Mouse (Mus musculus) lung, adult 2 months (tissue): ENCODE results near the gene Vps39. TPM values are rescaled to one million over a fixed set of nuclear protein-coding genes. Genes with fewer than 3 reads are reported as not detected.

Experiments
- DNase-seq: peaks from one replicate; pipeline ENCODE4 v3.0.0; 2022
- H3K4me1 ChIP-seq: fragments of 200-500 bp; 2 replicates; pipeline ENCODE4 v1.6.1; 2011; ENCODE audit warnings: low read length; ENCODE audit not compliant: control insufficient read depth, insufficient read depth
- H3K4me3 ChIP-seq: fragments of 200-500 bp; replicated peaks from 2 replicates; pipeline ENCODE3; 2011; ENCODE audit warnings: low read depth, mild to moderate bottlenecking, control low read depth, low read length; ENCODE audit errors: extremely low read depth
- CTCF ChIP-seq: fragments of 200-500 bp; IDR thresholded peaks from 2 replicates; pipeline ENCODE4 v1.5.1; 2011; ENCODE audit warnings: mild to moderate bottlenecking, low read length, control low read depth; ENCODE audit not compliant: insufficient read depth
- POLR2A ChIP-seq: fragments of 200-500 bp; IDR thresholded peaks from 2 replicates; pipeline ENCODE4 v1.6.1; 2011; ENCODE audit warnings: low read depth, mild to moderate bottlenecking, control low read depth, low read length, borderline replicate concordance; ENCODE audit errors: extremely low read depth
- WGBS: fragments of 180-500 bp; shearing (Covaris S2); methylation state at CpG from one replicate; pipeline ENCODE4 v1.1.7; 2018; 5-methylcytosine and 5-hydroxymethylcytosine counted together
- polyA plus RNA-seq: library from polyadenylated mRNA; depleted of rRNA; stranded (reverse); fragments of >200 nt; gene quantifications from 2 replicates; pipeline ENCODE4 v1.2.3, GENCODE M21; 2012

Vps39 gene
- polyA plus RNA-seq, 1 experiment = 27.0 TPM

DNA sequence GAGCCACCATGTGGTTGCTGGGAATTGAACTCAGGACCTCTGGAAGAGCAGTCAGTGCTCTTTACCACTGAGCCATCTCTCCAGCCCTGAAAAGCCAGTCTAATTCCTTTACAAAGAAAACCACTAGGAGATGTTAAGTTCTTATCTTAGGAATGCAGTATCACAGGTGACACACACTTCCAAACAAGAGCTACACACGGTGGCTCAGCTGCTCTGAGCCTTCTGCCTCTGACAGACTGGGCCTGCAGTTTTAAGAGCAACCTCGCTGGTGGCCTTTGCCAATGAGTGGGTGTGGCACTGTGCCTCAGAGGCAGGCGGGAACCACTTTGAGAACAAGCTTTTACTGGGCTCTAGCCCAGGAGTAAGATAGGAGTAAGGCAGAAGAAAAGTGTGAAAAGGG, 48.8 kb downstream of the Vps39 start:
- WGBS = 15% methylated on average over 3 of the region's 3 CpGs
- DNase-seq = no peak
- no peak for TF ChIP-seq POLR2A
- no peak for TF ChIP-seq CTCF
- Histone ChIP-seq H3K4me3 (no peak overlapping the region), H3K4me1 (no peaks in the 10 kb centered on the region)

DNA sequence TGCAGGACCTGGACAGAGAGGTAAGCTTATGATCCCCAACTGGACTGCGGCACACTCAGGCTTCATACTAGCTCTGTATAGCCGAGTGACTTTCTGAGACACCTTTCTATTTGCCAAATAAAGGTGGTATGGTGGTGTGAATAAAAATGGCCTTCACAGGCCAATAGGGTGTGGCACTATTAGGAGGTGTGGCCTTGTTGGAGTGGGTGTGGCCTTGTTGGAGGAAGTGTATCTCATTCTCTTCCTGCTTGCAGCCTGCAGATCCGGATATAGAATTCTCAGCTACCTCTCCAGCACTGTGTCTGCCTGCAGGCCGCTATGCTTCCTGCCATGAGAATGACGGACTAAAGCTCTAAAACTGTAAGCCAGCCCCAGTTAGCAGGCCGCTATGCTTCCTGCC, 51.9 kb downstream of the Vps39 start:
- no peak overlapping the region for H3K4me3 ChIP-seq
- TF ChIP-seq CTCF = no peak
- TF ChIP-seq POLR2A = no peak
- no peak for DNase-seq
- H3K4me1 ChIP-seq = no peaks in the 10 kb centered on the region
- WGBS = 90% methylated on average over 6 of the region's 6 CpGs

DNA sequence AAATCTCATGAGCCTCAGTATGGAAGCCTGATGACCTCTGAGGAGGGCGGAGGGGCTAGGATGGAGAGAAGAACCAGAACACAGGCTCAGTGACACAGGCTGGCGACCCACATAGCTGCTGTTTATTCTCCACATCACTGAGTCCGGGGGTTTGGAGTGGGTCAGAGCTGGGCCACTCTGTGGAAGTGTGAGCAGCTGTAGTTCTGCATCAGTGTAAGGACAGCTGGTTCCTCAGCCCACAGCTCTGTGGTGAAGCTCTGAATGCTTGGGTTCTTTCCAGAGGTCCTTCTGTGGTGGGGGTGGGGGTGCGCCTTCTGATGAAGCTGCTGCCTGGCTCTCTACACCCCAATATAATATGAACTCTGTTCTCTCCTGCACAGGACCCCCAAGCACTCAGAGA, 53.1 kb downstream of the Vps39 start:
- TF ChIP-seq POLR2A (no peak), CTCF (no peak)
- DNase-seq = no peak
- WGBS = 74% methylated on average over 4 of the region's 4 CpGs
- H3K4me3 ChIP-seq = no peak overlapping the region
- no peaks in the 10 kb centered on the region for H3K4me1 ChIP-seq

DNA sequence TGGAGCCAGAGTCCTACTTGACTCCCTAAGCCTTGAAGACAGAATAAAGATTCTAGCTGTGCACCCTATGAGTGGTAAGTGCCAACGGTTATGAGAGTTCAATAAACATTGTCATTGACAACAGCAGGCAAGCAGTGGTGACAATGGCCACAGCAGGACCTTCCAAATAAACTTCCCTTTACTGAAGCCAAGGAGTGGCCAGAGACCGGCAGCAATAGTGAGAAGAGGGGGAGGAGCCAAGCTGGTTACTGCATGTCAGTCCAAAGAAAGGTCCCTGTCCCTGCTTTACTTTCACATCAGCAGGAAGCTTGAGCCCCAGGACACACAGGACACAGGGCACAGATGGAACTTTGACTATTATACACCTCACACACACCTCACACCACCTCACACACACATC, 56.8 kb downstream of the Vps39 start:
- Histone ChIP-seq H3K4me1 (no peaks in the 10 kb centered on the region), H3K4me3 (no peak overlapping the region)
- TF ChIP-seq CTCF (no peak), POLR2A (no peak)
- WGBS = 15% methylated on average over 2 of the region's 2 CpGs
- no peak for DNase-seq

DNA sequence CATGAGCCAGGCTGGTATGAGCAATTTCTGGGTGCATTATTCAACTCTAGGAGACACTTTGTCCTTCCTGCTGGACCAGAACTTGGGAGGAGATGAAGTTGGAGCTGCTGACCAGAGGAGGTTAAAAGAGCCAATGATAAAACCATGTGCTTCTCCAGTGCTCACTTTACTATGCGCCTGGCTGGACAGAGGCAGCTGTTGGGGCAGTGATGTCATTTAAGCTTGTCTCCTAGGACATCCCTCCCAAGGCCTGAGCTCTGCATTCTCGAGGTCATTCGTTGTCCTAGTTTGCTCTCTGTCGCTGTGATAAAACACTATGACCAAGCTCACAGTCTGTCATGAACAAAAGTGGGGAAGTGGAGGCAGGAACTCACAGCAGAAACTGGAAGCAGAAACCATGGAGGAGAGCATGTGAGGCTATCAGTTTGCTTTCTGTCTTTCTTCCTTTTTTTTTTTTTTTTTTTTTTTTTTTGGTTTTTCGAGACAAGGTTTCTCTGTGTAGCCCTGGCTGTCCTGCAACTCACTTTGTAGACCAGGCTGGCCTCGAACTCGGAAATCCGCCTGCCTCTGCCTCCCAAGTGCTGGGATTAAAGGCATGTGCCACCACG, 61.4 kb downstream of the Vps39 start:
- DNase-seq = no peak
- no peak for TF ChIP-seq POLR2A
- TF ChIP-seq CTCF = no peak
- Histone ChIP-seq H3K4me1 (no peaks in the 10 kb centered on the region), H3K4me3 (no peak overlapping the region)
- WGBS = 75% methylated on average over 9 of the region's 9 CpGs

DNA sequence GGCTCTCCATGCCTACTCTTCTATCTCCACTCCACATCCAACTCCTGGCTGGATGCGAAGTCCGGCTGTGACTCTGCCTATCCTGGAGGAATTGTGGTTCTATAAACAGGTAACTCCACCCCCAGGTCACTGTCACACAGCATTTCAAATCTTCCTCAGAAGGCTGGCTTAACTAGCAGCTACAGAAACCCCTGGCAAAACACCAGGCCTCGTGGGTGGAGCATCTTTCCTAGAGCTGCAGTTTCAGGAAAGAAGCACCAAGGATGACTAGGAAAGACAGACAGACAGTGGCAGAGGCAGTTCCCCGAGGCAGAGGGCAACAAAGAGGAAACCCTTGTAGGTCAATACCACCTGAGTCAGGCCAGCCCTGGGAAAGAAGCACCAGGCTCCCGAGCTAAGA, 63.9 kb downstream of the Vps39 start, which contains the start of gene Pla2g4d:
Gene Pla2g4d, minus strand, starts transcription at position 203 of the 400 bp plus-strand sequence.
- Histone ChIP-seq H3K4me1 (no peaks in the 10 kb centered on the region), H3K4me3 (no peak within 1 kb of the TSS)
- no peak for TF ChIP-seq CTCF
- TF ChIP-seq POLR2A = no peak
- no peak for DNase-seq
- 59% methylated on average over 5 of the region's 5 CpGs for WGBS

DNA sequence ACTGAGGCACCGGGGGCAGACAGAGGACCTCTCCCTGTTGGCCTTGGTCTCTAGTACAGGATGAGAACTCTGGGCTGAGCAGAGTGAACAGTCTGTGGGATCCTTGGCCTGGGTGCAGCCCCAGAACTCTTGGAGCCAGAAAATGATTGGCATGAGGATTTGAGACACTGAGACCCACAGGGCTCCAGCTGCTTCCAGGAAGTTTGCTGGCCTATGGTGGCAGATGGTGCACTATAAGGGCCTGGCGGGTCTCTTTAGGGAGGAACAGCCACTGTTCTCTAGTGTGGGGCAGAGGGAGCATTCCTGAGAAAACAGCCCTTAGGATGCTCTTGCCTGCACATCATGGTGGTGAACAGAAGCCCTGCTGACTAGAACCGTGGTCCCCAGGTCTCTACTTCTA, 64.5 kb downstream of the Vps39 start:
- no peaks in the 10 kb centered on the region for H3K4me1 ChIP-seq
- no peak overlapping the region for H3K4me3 ChIP-seq
- 91% methylated on average over 3 of the region's 3 CpGs for WGBS
- no peak for DNase-seq
- TF ChIP-seq CTCF (no peak), POLR2A (no peak)

DNA sequence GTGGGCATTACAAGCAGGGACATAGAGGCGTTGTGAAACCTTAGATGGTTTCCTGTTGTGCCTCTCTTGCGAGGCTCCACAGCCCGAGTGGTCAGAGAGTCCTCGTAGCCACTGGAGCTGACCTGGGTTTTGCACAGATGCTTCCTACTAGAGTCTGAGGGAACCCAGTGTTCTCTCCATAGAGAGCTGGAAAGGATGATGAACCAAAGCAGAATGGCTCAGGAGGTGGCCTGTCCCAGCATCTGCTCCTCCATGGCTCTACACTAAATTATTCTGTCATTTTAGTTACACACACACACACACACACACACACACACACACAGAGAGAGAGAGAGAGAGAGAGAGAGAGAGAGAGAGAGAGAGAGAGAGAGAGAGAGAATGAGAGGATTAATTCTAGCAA, 67.3 kb downstream of the Vps39 start:
- DNase-seq = no peak
- Histone ChIP-seq H3K4me3 (no peak overlapping the region), H3K4me1 (no peaks in the 10 kb centered on the region)
- WGBS = 65% methylated on average over 4 of the region's 4 CpGs
- TF ChIP-seq CTCF (no peak), POLR2A (no peak)

DNA sequence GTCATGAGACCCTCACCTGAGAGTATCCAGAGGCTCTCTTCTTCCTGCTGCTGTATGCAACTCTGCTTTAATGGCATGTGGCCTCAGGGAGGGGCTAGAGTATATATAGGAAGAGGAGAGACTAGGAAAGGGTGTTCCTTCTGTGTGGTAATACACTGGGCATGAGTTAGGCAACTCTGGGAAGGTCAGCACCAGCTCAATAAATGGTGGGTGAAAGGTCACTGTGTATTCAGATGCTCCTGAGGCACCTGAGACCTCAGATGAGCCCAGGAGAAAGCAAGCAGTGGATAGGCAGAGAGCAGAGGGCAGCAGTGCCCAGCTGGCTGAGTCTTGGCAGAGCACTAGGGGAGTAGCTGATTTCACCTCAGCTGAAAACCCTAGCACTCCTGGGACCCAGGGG, 68.2 kb downstream of the Vps39 start:
- Histone ChIP-seq H3K4me1 (no peaks in the 10 kb centered on the region), H3K4me3 (no peak overlapping the region)
- TF ChIP-seq CTCF (no peak), POLR2A (no peak)
- DNase-seq = no peak

DNA sequence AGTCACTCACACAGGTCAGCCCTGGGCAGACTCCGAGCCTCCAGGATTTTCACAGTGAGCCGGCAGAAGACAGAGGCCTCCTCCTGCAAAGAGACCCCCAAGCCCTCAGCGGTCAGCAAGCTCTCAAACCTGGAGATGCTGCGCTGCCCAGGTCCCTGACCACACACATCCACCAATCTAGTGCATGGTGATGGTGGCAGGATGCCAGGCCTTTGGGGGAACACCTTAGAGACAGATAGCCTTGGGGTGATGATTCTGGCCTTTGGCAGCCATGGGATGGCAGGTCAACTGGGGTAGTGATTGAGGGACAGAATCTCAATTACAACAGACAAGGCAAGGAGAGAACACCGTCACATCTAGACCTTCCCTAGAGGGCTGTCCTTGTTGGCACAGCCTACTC, 68.8 kb downstream of the Vps39 start:
- H3K4me1 ChIP-seq = no peaks in the 10 kb centered on the region
- H3K4me3 ChIP-seq = no peak overlapping the region
- 74% methylated on average over 5 of the region's 5 CpGs for WGBS
- no peak for DNase-seq
- TF ChIP-seq POLR2A = no peak
- TF ChIP-seq CTCF = no peak

DNA sequence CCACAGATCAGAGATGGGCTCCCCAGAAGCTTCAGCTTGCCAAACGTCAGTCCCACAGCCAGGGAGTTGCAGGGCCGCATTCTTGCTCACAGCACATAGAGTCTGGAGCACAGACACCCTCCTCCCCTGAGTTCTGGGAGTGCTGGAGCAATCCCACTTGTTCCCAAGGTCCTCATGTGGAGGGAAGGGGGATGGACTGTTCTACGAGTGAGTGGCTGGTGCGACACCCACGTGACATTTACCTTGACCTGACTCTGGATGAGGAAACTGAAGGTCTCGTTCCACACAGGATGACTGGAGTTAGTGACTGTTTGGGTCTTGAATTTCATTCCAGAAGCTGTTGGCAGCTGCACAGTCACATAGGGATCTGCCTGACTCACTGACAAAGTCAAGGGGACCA, 69.4 kb downstream of the Vps39 start:
- no peak for DNase-seq
- Histone ChIP-seq H3K4me1 (no peaks in the 10 kb centered on the region), H3K4me3 (no peak overlapping the region)
- TF ChIP-seq CTCF (no peak), POLR2A (no peak)
- 41% methylated on average over 6 of the region's 6 CpGs for WGBS
